Mouse (Mus musculus) natural killer cell, adult 2 months (primary cell): ENCODE measurements around the gene Csf3.
"Not testable (repeated sequence)": the region's sequence is repeated elsewhere in the genome, so short reads cannot be mapped to it uniquely, and the experiment has no call there.

Experiments used
- DNase-seq, 2 experiments: peaks; one replicate each; pipeline ENCODE4 v3.0.0; 2022; ENCODE audit warnings: low spot score in 2 of 2

The Csf3 gene

DNA sequence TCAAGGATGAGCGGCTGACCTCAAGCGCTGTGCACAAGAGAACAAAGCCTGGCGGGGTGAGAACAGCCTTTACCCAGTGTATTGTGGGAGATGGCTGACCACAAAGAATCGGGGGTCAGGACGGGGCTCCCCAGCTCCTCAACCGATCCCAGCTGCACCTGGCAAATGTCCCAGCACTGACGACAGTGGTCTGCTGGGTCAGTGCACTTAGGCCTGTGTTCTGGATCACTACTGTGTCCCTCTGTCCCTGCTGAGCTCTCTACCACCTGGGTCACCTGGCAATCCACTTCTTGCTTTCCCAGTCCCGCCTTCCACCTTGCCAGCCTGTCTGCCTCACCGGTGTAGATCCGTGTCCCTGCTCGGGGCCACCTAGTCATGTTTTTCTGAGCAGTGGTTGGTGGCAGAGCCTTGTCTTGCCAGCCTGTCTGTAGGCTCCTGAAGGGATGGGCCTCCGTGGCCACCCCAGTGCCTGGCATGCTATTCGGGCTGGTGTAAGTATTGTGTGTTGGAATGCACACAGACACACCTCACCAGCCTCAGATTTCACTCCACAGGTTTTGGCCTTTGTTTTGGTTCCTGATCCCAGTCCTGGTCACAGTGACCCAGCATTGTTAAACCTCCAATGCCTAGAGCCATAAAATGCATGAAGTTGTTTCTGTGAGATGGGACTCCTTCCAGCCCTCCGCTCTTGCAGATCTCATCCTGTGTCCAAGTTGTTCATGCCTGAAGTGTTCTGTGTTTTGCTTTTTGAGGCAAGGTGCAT, 4.4 kb upstream of the Csf3 start:
- DNase-seq, result no peak

GRCm38 (mm10) chr11:98697225-98697624, 3.8 kb upstream of the Csf3 start:
- DNase-seq, result no peak

GRCm38 (mm10) chr11:98698849-98699640, 2.0 kb upstream of the Csf3 start:
- DNase-seq, result no peak

GRCm38 (mm10) chr11:98699911-98700310, 1.2 kb upstream of the Csf3 start:
- peak; percentile 60 to 77 for DNase-seq

DNA sequence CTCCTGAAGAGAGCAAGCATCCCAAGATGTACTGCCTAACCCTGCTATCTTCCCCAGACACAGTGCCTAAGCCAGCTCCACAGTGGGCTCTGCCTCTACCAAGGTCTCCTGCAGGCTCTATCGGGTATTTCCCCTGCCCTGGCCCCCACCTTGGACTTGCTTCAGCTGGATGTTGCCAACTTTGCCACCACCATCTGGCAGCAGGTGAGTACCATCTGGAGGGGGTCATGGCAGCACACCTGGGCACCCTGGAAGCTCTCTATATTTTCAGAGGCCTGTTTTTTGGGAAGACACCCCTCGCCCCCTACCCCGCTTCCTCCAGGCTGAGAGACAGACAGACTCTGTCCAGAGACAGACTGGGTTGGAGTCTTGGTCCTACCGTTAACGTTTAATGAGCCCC, 1.3 kb downstream of the Csf3 start:
- DNase-seq, result no peak

- DNase-seq, result no peak
Observed at GRCm38 (mm10) chr11:98705021-98705420, 4.0 kb downstream of the Csf3 start.

GRCm38 (mm10) chr11:98707401-98708281, 6.6 kb downstream of the Csf3 start:
- no peak for DNase-seq

- no peak for DNase-seq
Observed at GRCm38 (mm10) chr11:98708282-98708956, 7.4 kb downstream of the Csf3 start.

DNA sequence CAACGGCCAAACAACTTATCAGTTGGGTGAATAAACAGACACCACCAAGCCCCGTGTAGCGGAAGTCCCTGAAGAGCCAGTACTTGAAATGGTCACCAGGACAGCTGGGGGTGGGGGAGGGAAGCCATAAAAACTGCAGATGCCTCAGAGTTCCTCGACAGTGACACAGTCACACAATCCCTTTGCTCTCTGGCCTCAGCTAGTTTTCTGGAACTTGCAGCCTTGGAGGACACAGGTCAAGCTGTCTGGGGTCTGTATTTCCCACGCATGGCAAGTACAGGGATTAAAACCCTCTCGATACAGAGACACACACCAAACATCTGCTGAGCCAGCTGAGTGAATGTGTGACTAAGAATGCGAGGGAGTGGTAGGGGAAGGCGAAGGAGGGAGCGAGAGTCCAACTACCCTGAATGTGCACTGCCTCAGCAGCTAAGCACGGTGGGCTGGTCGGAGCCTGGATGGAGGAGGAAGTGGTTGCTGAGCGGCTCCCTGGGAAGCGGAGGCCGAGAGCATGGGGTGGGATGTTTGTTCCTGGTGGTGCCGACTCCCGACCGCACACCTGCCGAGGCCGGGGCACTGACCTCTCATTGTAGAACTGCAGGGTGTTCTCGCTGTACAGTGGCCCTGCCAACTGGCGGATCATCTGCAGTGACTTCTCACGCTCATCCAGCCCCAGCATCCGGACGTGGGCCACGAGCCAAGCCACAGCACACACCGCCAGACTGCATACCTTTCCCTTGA, 8.1 kb downstream of the Csf3 start:
- no peak for DNase-seq

GRCm38 (mm10) chr11:98710416-98711045, 9.5 kb downstream of the Csf3 start:
- peak; percentile 44 to 62 for DNase-seq

DNA sequence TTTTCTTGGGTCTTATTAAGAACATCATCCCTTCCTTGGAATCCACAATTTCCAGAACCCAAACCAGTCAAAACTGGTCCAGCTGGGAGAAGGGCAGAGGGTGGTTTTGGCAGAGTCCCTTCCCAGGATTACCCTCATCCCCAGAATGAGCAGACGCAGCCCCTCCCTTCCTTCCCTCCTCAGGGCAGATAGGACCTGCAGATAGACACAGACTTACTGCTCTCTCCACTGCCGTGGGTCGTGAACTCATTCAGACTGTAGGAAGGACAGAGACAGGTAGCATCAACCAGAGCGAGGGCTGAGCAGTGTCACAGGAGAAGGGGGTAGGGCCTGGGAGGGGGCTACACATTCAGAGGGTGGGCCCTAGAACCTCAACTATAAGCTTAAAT, 10.0 kb downstream of the Csf3 start:
- no peak for DNase-seq

GRCm38 (mm10) chr11:98712009-98712408, 10.9 kb downstream of the Csf3 start:
- not testable (repeated sequence) for DNase-seq

DNA sequence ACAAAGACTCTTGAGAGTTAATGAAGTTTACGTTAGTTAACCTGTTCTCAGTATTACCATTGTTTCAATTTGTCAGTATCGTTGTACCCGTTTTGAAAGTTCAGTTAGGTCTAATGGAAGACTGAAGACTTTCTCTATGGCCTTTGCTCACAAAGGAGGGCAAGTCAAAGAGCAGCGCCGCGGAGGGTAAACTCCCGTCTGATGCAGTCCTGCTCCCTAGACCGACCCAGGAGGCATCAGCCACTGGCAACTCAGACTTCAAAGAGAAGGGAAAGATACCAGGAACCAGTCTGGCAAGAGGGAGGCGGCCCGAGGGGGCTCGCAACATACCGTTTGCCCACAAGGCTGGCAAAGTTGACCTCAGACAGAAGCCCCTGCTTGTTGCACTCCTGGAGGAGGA, 12.6 kb downstream of the Csf3 start:
- DNase-seq, result no peak

DNA sequence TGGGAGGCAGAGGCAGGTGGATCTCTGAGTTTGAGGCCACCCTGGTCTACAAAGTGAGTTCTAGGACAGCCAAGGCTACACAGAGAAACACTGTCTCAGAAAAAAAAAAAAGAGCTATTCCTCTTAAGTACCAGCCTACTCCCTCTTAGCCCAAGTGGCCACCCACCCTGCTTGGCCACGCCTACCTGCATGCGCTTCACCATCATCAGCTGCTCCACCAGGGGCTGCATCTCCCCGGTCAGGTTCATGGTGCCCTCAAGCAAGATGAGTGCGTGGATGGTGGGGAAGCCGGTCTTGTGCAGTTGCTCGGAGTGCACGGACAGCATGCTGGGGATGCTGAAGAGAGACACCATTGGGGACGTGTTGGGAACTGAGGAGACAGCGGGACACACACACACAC, 14.9 kb downstream of the Csf3 start:
- no peak for DNase-seq

GRCm38 (mm10) chr11:98717904-98718303, 16.8 kb downstream of the Csf3 start:
- DNase-seq, result peak; percentile 26 to 54

DNA sequence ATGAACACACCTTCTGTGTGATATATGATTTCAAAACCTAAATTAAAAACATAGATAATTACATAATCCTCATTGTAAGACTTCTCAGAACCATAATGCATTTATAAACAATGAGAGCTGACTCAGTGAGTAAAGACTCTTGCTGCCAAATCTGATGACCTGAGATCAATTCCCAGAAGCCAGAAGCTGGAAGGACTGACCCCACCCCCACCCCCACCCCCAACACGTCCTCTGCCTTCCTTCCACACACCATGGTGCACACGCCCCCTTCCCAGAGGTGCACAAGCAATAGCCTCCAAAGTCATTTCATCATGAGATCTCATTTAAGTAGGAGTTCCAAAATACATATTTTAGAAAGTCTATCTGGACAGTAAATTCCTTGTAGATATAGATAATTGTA, 19.7 kb downstream of the Csf3 start:
- no peak for DNase-seq

DNA sequence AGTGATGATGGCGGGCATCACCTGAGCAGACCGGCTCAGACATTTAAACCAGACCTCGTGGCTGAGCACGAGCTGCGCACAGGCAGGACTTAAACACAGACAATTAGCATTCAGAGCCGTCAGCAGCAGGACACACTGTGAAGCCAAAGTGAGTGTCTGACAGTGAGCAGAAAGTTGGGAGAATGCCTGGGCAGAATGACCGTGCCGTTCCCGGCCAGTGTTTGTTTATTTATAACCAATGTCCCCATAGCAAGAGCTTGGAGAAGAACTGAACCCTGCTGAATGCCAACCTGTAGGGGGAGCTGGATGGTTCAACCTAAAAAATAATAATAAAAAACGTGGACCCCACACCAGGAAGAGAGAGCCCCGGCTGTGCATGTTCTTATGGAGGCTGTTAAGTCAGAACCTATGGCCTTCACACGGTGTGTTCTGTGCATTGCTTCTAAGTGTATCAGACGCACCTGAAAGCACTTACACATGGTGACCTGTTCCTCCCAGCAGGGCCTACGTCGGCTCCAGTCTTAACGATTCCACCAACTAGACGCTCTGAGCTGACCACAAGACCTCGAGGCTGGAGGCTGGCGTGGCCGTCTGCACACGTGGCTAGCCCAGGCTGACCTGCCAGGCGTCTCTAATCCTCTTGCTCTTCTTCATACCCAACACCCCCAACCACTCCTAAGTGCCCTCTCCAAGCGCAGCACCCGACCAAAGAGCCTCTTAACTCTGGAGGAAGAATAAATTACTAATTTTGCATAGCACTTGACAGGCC, 20.6 kb downstream of the Csf3 start:
- DNase-seq, result no peak

DNA sequence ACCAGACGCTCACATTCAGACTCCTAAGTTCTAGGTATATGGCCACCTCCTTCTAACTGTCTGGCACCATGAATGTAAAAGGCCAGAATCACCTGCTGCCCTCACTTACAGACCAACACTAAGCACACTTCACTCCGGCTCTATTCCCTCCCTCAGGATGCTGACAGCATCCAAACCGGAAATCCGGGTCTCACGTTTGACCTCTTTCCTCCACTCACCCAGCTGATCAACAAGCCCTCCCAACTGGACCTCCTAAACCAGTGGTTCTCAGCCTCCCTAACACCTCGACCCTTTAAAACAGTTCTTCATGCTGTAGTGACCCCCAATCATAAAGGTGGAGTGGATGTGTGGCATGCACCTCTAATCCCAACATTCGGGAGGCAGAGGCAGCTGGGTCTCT, 22.0 kb downstream of the Csf3 start:
- no peak for DNase-seq

- DNase-seq, result no peak
Observed at GRCm38 (mm10) chr11:98725926-98726506, 25.0 kb downstream of the Csf3 start.
